Mouse (Mus musculus): ENCODE data around the gene Chrna5. TPM values are rescaled to one million over a fixed set of nuclear protein-coding genes. Genes with fewer than 3 reads are reported as not detected.

Chrna5 gene
- total and polyA plus RNA-seq, 3 experiments = not detected

DNA sequence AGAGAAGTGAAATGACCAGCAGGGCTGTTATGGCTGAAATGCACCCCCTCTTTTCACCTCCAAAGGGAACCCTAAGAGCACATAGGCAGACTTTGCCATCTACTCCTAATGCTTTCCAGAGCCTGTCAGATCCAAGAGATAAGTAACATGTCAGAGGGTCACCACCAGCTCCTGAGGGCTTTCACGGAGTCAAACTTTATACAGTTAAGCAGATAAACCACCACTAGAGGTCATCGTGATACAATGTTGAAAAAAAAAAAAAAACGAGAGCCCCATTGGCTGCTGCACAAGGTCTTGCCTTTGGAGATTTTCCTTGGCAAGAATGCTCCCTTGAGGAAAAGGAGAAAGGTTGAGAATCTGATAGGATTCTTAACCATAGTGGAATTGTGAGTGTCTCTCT lies 66.1 kb downstream of the Chrna5 start:
- no peaks in the 10 kb centered on the region for H3K27me3 ChIP-seq (replicated peaks)
- DNase-seq (ENCODE audit: extremely low read depth) = peak; percentile 37
- dilution Hi-C loops (cut with MboI; ENCODE audit: extremely low pct_ligation_motif_present, extremely low pct_unique_long_range_greater_than_20kb, low sequenced_read_pairs) = no loop called here
- H3K79me2 ChIP-seq (replicated peaks; ENCODE audit: control insufficient read depth, extremely low read depth, insufficient read depth, poor library complexity, severe bottlenecking) = no peaks in the 10 kb centered on the region
- in situ Hi-C loops (cut with MboI; ENCODE audit: low pct_ligation_motif_present, low pct_unique_long_range_greater_than_20kb, low sequenced_read_pairs) = loop anchor here (5.0 to 25.0 kb wide), 2 partner anchors 51 to 241 kb away; no protein-coding TSS in a partner anchor
- H3K27ac ChIP-seq (ENCODE audit: insufficient read depth, low read depth) = no peak overlapping the region
- H3K4me3 ChIP-seq (replicated peaks in 1 of 3; ENCODE audit: low read depth in 2 of 3, low read length in 2 of 3, poor library complexity in 1 of 3) = no peak overlapping the region
- no peak for TF ChIP-seq MEF2A (IDR thresholded peaks at IDR 0.05; ENCODE audit: borderline replicate concordance, low read depth, low read length)
- peak; percentile 25 to 78; a peak in 3 of 4 replicates for TF ChIP-seq CTCF (conservative IDR thresholded peaks at IDR 0.05 in 1 of 2, IDR thresholded peaks at IDR 0.05 in 1 of 2; ENCODE audit: low read depth in 2 of 2, low read length in 2 of 2)
- TF ChIP-seq ETS1 (conservative IDR thresholded peaks at IDR 0.05; ENCODE audit: low read depth, low read length) = no peak
- TF ChIP-seq ZC3H11A (IDR thresholded peaks at IDR 0.05; ENCODE audit: low read depth, low read length) = peak; percentile 21; the same call in 1 of the 2 replicates
- TF ChIP-seq UBTF (IDR thresholded peaks at IDR 0.05; ENCODE audit: low read depth, low read length) = no peak
- 0 out of 2 replicates have a peak, but pooled peaks have one; percentile 24 for TF ChIP-seq MYC (IDR thresholded peaks at IDR 0.05; ENCODE audit: low read depth, low read length)
- no peak for TF ChIP-seq MAZ (IDR thresholded peaks at IDR 0.05; ENCODE audit: low read depth, low read length)
- peak; percentile 71 for TF ChIP-seq RAD21 (IDR thresholded peaks at IDR 0.05; ENCODE audit: low read depth, low read length)
- TF ChIP-seq SMC3 (IDR thresholded peaks at IDR 0.05; ENCODE audit: low read depth, low read length) = peak; percentile 84
- TF ChIP-seq MAX (IDR thresholded peaks at IDR 0.05; ENCODE audit: low read length) = no peak
- peak; percentile 99 for TF ChIP-seq ZNF384 (IDR thresholded peaks at IDR 0.05; ENCODE audit: low read depth, low read length)
- no peaks in the 10 kb centered on the region for H3K36me3 ChIP-seq (replicated peaks in 1 of 2; ENCODE audit: control insufficient read depth in 1 of 2, insufficient read depth in 1 of 2, low read length in 1 of 2)
- H3K9me3 ChIP-seq (replicated peaks; ENCODE audit: low read length) = no peaks in the 10 kb centered on the region
- H3K4me1 ChIP-seq (ENCODE audit: control insufficient read depth in 1 of 2, insufficient read depth in 2 of 2) = peaks cover 0 to 14% of the 10 kb centered on the region in 2 experiments; a peak in 2 of 4 replicates
- H3K4me2 ChIP-seq (ENCODE audit: insufficient read depth, low read depth, poor library complexity, severe bottlenecking) = no peak overlapping the region
- no peak overlapping the region for H3K9ac ChIP-seq (ENCODE audit: insufficient read depth, low read depth)

DNA sequence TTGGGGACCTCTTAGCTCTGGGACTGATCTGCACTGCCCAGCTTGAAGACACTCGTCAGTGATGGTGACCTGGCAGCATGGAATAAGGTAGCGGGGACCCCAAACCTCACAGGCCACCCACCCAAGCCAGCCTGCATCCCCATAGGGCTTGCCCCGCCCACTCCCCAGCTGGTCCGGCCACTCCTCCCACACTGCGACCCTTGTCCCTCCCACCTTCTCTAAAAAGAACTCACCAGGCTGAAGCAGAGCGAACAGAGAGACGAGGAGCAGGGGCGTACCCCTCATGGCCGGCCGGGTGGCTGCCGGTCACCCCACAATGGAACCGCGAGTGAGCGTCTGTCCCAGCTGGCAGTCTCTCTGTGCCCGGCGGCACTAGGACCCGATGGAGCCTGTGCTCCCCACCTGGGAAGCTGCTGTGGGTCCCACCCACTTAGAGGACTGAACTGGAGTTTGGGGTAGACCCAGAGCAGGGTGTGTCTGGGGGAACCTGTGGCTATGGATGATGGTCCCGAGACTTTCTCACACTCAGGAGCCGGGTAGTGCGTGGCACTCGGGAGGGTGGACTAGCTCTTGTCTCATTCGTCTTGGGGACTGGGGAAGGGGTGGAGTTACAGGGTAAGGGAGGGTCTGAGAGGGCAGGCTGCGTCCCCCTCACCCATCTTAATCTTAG lies 67.7 kb downstream of the Chrna5 start, which contains the start of gene Chrnb4:
Gene Chrnb4, minus strand, starts transcription at position 569 of the 670 bp plus-strand sequence.
- in situ Hi-C loops (cut with MboI; ENCODE audit: low pct_ligation_motif_present, low pct_unique_long_range_greater_than_20kb, low sequenced_read_pairs) = loop anchor here (5.0 to 25.0 kb wide), 2 partner anchors 49 to 239 kb away; no protein-coding TSS in a partner anchor
- no peaks in the 10 kb centered on the region for H3K27me3 ChIP-seq (replicated peaks)
- H3K9me3 ChIP-seq (replicated peaks; ENCODE audit: low read length) = no peaks in the 10 kb centered on the region
- DNase-seq (ENCODE audit: extremely low read depth) = no peak
- H3K27ac ChIP-seq (ENCODE audit: insufficient read depth, low read depth) = no peak within 1 kb of the TSS
- peaks cover 0 to 14% of the 10 kb centered on the region in 2 experiments; a peak in 2 of 4 replicates for H3K4me1 ChIP-seq (ENCODE audit: control insufficient read depth in 1 of 2, insufficient read depth in 2 of 2)
- no peaks in the 10 kb centered on the region for H3K36me3 ChIP-seq (replicated peaks in 1 of 2; ENCODE audit: control insufficient read depth in 1 of 2, insufficient read depth in 1 of 2, low read length in 1 of 2)
- H3K4me2 ChIP-seq (ENCODE audit: insufficient read depth, low read depth, poor library complexity, severe bottlenecking) = peak within 1 kb of the TSS; percentile 98
- TF ChIP-seq RAD21 (IDR thresholded peaks at IDR 0.05; ENCODE audit: low read depth, low read length) (no peak), SIN3A (IDR thresholded peaks at IDR 0.05; ENCODE audit: low read length) (peak; percentile 75; the same call in 1 of the 2 replicates)
- dilution Hi-C loops (cut with MboI; ENCODE audit: extremely low pct_ligation_motif_present, extremely low pct_unique_long_range_greater_than_20kb, low sequenced_read_pairs) = no loop called here
- peak within 1 kb of the TSS; percentile 27 for H3K9ac ChIP-seq (ENCODE audit: insufficient read depth, low read depth)
- peak within 1 kb of the TSS; percentile 0 to 77 (median 51) for H3K4me3 ChIP-seq (replicated peaks in 1 of 3; ENCODE audit: low read depth in 2 of 3, low read length in 2 of 3, poor library complexity in 1 of 3)
- no peaks in the 10 kb centered on the region for H3K79me2 ChIP-seq (replicated peaks; ENCODE audit: control insufficient read depth, extremely low read depth, insufficient read depth, poor library complexity, severe bottlenecking)
